Mouse (Mus musculus) stomach, embryonic 14.5 days (tissue): ENCODE data around the gene Ap2a2. TPM values are rescaled to one million over a fixed set of nuclear protein-coding genes. Genes with fewer than 3 reads are reported as not detected.
"Not testable (repeated sequence)": the region's sequence is repeated elsewhere in the genome, so short reads cannot be mapped to it uniquely, and the experiment has no call there.

Experiments used
- ATAC-seq: fragments of 200-750 bp; cut with Nextera tagmentation; 2 replicates; pipeline ENCODE4 v1.8.0; 2017; ENCODE audit warnings: low read depth, moderate TSS enrichment; ENCODE audit not compliant: insufficient number of reproducible peaks, insufficient read depth, low FRiP score
- H3K27ac ChIP-seq: fragments of 300-500 bp; sonication (generic); 2 replicates; pipeline ENCODE4 v1.5.1; 2014; ENCODE audit warnings: mild to moderate bottlenecking, low read length, moderate library complexity, mixed read lengths
- H3K27me3 ChIP-seq: fragments of 300-500 bp; sonication (generic); 2 replicates; pipeline ENCODE4 v1.6.1; 2014; ENCODE audit warnings: low read length, control low read depth, mixed read lengths; ENCODE audit not compliant: control insufficient read depth, insufficient read depth
- H3K36me3 ChIP-seq: fragments of 300-500 bp; sonication (generic); 2 replicates; pipeline ENCODE4 v1.6.1; 2014; ENCODE audit warnings: mild to moderate bottlenecking, control low read depth, low read length, moderate library complexity, mixed read lengths; ENCODE audit not compliant: control insufficient read depth, insufficient read depth
- H3K4me1 ChIP-seq: fragments of 300-500 bp; sonication (generic); 2 replicates; pipeline ENCODE4 v1.6.1; 2014; ENCODE audit warnings: low read length, control low read depth, mixed read lengths; ENCODE audit not compliant: control insufficient read depth, insufficient read depth
- H3K4me2 ChIP-seq: fragments of 300-500 bp; sonication (generic); replicated peaks from 2 replicates; pipeline ENCODE4 v1.6.1; 2014; ENCODE audit warnings: low read depth, low read length, control low read depth
- H3K4me3 ChIP-seq: fragments of 300-500 bp; sonication (generic); 2 replicates; pipeline ENCODE4 v1.5.1; 2014; ENCODE audit warnings: low read depth, low read length, control low read depth
- H3K9ac ChIP-seq: fragments of 300-500 bp; sonication (generic); replicated peaks from 2 replicates; pipeline ENCODE4 v1.6.1; 2014; ENCODE audit warnings: low read depth, mild to moderate bottlenecking, control low read depth, low read length, moderate library complexity, mixed read lengths
- H3K9me3 ChIP-seq: fragments of 300-500 bp; sonication (generic); 2 replicates; pipeline ENCODE4 v1.6.1; 2016; ENCODE audit warnings: low read depth, low read length, control low read depth; ENCODE audit not compliant: control insufficient read depth
- WGBS: fragments of 180-500 bp; shearing (Covaris S2); extraction: QIAGEN DNeasy Blood & Tissue Kit; methylation state at CpG from one replicate; pipeline ENCODE4 v1.1.7; 2014; 5-methylcytosine and 5-hydroxymethylcytosine counted together
- polyA plus RNA-seq: library from polyadenylated mRNA; unstranded; fragments of >200 nt; fragmentation: Nextera tagmentation; extraction: Ambion mirVana; gene quantifications from 2 replicates; pipeline ENCODE4 v1.2.1, GENCODE M21; 2014

Ap2a2 gene
- polyA plus RNA-seq, 1 experiment from 2014 or later: 71.8 TPM

DNA sequence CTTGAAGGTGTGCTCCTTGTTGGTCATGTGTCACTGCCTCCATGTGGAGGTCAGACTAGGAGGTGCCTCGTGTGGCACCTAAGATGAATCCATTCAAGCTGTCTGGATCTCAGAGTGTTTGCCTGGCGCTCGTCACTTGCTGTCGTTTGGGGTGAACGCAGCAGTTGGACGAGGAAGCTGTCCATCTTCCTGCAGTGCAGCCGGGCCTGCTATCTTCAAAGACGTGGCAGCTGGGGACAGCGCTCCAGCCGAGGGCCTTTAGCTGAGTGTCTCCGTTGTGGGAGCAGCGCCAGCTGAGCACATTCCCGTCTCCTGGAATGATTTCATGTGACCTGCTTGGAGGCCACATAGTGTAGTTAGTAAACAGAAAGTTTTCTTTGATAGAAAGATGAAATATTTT is 50.8 kb downstream of the Ap2a2 start:
- Histone ChIP-seq H3K36me3 (peaks cover 44% of the 10 kb centered on the region), H3K4me1 (peaks cover 4% of the 10 kb centered on the region; the same call in 1 of the 2 replicates), H3K9me3 (no peaks in the 10 kb centered on the region), H3K4me2 (no peak overlapping the region), H3K27me3 (no peaks in the 10 kb centered on the region), H3K27ac (peak overlapping the region; percentile 76; the same call in 1 of the 2 replicates), H3K4me3 (no peak overlapping the region), H3K9ac (no peak overlapping the region)
- 53% methylated on average over 13 of the region's 13 CpGs for WGBS
- no peak for ATAC-seq

DNA sequence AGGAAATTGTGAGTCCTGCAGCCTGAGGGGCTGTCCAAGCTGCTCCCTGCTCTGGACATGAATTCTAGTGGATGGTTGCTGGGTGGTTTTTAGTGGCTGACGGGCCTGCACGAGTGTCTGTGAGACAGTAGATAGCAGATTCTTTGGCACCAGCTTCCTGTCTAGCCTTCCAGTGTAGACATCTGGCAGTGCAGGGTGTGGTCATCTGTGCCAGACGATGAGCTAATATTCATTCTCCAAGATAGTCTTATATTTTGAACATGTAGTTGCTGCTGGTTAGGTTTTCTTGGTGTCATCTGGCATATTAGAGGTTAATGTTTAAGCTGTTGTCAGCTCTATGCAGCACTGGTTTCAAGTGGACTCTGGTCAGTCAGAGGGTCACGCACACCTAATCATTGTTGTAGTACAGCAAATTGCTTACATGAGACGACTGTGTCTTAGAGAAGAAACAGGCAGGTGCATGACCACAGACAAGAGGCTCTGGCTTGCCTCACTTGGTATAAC is 52.4 kb downstream of the Ap2a2 start:
- WGBS: 77% methylated on average over 5 of the region's 5 CpGs

DNA sequence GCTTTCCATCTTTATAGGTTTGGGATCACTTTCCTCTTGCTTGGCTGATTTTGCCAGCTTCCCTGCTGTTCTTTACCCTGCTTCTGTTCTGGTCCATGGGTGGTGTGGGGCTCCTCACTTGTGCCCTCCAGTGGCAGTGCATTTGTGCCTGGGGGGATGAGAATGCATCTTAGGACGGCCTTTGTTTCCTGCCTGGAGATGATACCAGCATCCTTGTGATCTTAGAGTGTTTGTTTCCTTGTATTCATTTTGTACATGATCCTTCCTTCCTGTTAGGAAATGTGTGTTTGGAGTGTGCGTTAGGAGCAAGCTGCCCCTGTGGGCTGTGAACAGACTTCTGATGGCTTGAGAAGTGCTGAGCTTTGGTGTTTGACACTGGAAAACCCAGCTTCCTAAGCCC is 62.2 kb downstream of the Ap2a2 start:
- H3K4me1 ChIP-seq: no peaks in the 10 kb centered on the region
- no peaks in the 10 kb centered on the region for H3K9me3 ChIP-seq
- H3K27me3 ChIP-seq: no peaks in the 10 kb centered on the region
- peaks cover 57% of the 10 kb centered on the region for H3K36me3 ChIP-seq
- H3K9ac ChIP-seq: no peak overlapping the region
- H3K4me3 ChIP-seq: no peak overlapping the region
- no peak overlapping the region for H3K27ac ChIP-seq
- H3K4me2 ChIP-seq: no peak overlapping the region
- no peak for ATAC-seq
- WGBS: 78% methylated on average over 2 of the region's 2 CpGs

More for the DNA sequence above, 52.4 kb downstream of the Ap2a2 start:
- Histone ChIP-seq H3K36me3 (peaks cover 55% of the 10 kb centered on the region), H3K4me1 (peaks cover 4% of the 10 kb centered on the region; the same call in 1 of the 2 replicates), H3K9me3 (no peaks in the 10 kb centered on the region), H3K4me2 (no peak overlapping the region), H3K27ac (no peak overlapping the region), H3K9ac (no peak overlapping the region), H3K4me3 (no peak overlapping the region), H3K27me3 (no peaks in the 10 kb centered on the region)
- no peak for ATAC-seq

DNA sequence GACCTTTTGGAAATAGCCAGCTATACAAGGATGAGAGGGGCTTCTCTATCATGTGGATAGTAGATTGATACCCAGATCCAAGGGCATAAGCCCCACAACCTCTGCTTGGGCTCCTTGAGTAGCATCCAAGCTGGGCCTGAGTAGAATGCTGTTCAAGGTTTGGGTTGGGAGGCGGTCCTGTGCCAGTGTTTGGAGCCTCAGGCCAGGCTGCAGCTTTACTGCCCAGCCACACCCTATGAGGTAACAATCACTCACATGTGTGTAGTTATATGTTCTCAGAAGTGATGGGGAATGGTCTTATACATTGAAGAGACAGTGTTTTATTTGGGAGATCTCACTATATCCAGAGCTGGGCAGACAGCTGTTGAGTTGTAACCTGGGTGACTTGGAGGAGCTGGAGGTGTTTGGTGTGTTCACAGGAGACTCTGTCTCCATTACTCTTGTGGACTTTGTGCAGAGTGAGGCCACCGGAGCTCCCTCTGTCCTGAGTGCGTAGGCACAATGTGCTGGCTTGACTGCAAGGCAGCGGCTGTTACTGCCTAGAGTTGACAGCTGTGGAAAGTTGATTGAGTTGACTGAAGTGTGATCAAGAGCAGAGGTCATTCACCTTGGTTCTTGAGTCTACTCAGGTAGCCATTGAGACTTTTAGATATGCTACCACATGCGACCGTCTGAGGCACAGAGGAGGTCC is 63.3 kb downstream of the Ap2a2 start:
- H3K9ac ChIP-seq: no peak overlapping the region
- no peak for ATAC-seq
- no peak overlapping the region for H3K4me2 ChIP-seq
- no peak overlapping the region for H3K27ac ChIP-seq
- no peaks in the 10 kb centered on the region for H3K4me1 ChIP-seq
- no peak overlapping the region for H3K4me3 ChIP-seq
- WGBS: 92% methylated on average over 6 of the region's 6 CpGs
- H3K36me3 ChIP-seq: peaks cover 61% of the 10 kb centered on the region
- no peaks in the 10 kb centered on the region for H3K27me3 ChIP-seq
- no peaks in the 10 kb centered on the region for H3K9me3 ChIP-seq

DNA sequence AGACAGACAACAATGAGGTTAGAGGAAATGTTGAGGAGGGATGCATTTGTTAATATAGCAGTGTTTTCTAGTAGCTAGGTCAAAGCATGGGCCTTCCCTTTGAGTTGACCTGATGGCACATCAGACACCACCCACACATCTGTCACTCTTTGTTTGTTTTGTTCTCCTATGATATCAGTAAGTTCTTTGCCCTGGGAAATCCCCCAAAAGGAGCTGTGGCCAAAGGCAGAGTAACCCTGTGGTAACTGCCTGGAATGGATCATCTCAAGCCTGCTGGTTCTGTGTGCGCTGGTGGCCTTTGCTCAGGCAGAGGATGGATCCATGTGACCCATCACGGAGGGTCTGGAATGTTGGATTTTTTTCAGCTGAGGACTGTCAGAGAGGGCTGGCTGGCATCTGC is 66.0 kb downstream of the Ap2a2 start:
- 82% methylated on average over 2 of the region's 2 CpGs for WGBS
- Histone ChIP-seq H3K4me3 (no peak overlapping the region), H3K27ac (no peak overlapping the region), H3K4me1 (no peaks in the 10 kb centered on the region), H3K27me3 (no peaks in the 10 kb centered on the region), H3K9ac (no peak overlapping the region), H3K4me2 (no peak overlapping the region), H3K9me3 (no peaks in the 10 kb centered on the region), H3K36me3 (peaks cover 59% of the 10 kb centered on the region)
- no peak for ATAC-seq

DNA sequence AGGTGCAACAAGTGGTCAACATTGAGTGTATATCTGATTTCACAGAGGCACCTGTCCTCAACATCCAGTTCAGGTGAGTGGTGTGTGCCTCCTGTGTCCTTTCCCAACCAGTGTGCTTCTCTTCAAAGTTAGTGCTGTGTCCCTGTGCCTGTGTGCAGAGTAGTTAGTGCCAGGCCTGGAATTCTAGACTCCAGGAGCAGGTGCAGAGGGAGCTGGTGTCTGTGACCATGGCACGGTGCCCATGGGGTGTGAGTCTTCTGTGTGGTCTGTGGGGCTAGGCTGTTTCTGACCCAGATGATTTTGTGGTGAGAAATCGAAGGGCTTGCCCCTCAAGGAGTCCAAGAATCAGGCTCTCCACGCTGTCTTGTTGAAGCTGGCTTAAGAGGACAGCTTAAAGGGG is 67.3 kb downstream of the Ap2a2 start:
- H3K36me3 ChIP-seq: peaks cover 61% of the 10 kb centered on the region
- no peak overlapping the region for H3K4me2 ChIP-seq
- H3K27ac ChIP-seq: no peak overlapping the region
- H3K9me3 ChIP-seq: no peaks in the 10 kb centered on the region
- no peak for ATAC-seq
- H3K9ac ChIP-seq: no peak overlapping the region
- no peaks in the 10 kb centered on the region for H3K4me1 ChIP-seq
- no peak overlapping the region for H3K4me3 ChIP-seq
- WGBS: 96% methylated on average over 3 of the region's 3 CpGs
- H3K27me3 ChIP-seq: no peaks in the 10 kb centered on the region

DNA sequence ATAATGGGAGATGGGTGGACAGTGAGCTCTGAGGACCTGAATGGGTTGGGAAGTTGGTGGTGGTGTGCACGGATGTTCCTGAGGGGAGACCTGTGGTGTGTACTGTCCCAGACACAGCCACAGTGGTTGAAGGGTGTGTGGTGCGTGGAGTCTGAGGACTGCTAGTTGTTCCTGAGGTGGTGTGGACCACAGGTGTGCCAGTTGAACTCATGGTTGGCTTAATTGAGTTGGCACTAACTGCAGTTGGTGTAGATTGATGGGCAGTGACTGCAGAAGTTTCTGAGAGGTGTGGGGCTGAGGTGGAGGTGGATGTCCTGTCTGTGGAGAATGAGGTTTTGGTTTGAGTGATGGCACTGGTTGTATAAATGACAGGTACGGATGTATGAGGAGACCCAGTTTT is 76.1 kb downstream of the Ap2a2 start:
- not testable (repeated sequence) for H3K9me3 ChIP-seq, H3K36me3 ChIP-seq, H3K27me3 ChIP-seq, H3K9ac ChIP-seq, H3K4me1 ChIP-seq, H3K4me3 ChIP-seq, H3K4me2 ChIP-seq, H3K27ac ChIP-seq
- WGBS: 95% methylated on average over 1 of the region's 3 CpGs
- ATAC-seq: peak; percentile 48

DNA sequence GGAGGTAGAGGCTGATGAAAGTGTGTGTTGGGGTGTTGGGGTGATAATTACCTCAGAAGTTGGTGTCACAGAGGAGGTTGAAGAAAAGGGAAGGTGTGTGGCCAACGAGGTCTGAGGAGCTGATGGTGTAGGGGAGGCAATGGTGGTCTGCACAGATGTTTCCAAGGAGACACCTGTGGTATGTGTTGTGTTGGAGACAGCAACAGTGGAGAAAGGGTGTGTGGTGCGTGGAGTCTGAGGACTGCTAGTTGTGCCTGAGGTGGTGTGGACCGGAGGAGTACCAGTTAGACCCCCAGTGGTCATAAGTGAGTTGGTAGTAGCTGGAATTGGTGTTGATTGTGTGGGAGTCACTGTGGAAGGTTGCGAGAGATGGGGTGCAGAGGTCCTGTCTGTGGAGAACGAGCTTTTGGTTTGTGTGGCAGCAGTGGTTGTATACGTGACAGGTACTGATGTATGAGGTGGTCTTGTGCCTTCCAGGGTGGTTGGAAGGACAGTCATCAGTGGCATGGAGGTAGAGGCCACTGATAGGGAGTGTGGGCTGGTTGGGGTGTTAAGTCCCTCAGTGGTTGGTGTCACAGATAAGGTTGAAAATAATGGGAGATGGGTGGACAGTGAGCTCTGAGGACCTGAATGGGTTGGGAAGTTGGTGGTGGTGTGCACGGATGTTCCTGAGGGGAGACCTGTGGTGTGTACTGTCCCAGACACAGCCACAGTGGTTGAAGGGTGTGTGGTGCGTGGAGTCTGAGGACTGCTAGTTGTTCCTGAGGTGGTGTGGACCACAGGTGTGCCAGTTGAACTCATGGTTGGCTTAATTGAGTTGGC is 76.8 kb downstream of the Ap2a2 start:
- not testable (repeated sequence) for H3K4me1 ChIP-seq, H3K4me2 ChIP-seq, H3K4me3 ChIP-seq, H3K27me3 ChIP-seq, H3K9me3 ChIP-seq, H3K9ac ChIP-seq, H3K36me3 ChIP-seq, H3K27ac ChIP-seq
- WGBS: 91% methylated on average over 5 of the region's 8 CpGs
- peak; percentile 68 for ATAC-seq
